Mouse (Mus musculus): ENCODE measurements around the gene Timm22. TPM values are rescaled to one million over a fixed set of nuclear protein-coding genes. Genes with fewer than 3 reads are reported as not detected.

Timm22 gene
- polyA plus RNA-seq, 1 experiment from 2014 or later, result 63.6 TPM

- Histone ChIP-seq H3K9me3 (replicated peaks) (no peaks in the 10 kb centered on the region), H3K4me2 (peak overlapping the region; percentile 100), H3K36me3 (no peaks in the 10 kb centered on the region), H3K4me1 (peaks cover 23% of the 10 kb centered on the region), H3K9ac (peak overlapping the region; percentile 77), H3K4me3 (peak overlapping the region; percentile 75), H3K27me3 (replicated peaks) (peaks cover 15% of the 10 kb centered on the region), H3K27ac (no peak overlapping the region)
- WGBS (ENCODE audit: insufficient replicate concordance), result 4% methylated on average over 26 of the region's 26 CpGs
- no peak for ATAC-seq
Observed at GRCm38 (mm10) chr11:76397650-76398311, 9.0 kb upstream of the Timm22 start.

- peaks cover 20% of the 10 kb centered on the region for H3K27me3 ChIP-seq (replicated peaks)
- peaks cover 23% of the 10 kb centered on the region for H3K4me1 ChIP-seq
- peak overlapping the region; percentile 51; the same call in 1 of the 2 replicates for H3K27ac ChIP-seq
- peak overlapping the region; percentile 100 for H3K4me2 ChIP-seq
- peak; percentile 57 for ATAC-seq
- no peaks in the 10 kb centered on the region for H3K9me3 ChIP-seq (replicated peaks)
- H3K36me3 ChIP-seq, result no peaks in the 10 kb centered on the region
- H3K4me3 ChIP-seq, result peak overlapping the region; percentile 75
- 1% methylated on average over 32 of the region's 33 CpGs for WGBS (ENCODE audit: insufficient replicate concordance)
- peak overlapping the region; percentile 77 for H3K9ac ChIP-seq
Observed at GRCm38 (mm10) chr11:76398312-76398797, 8.4 kb upstream of the Timm22 start.

GRCm38 (mm10) chr11:76398798-76399586 is 7.8 kb upstream of the Timm22 start, which contains the start of gene Nxn:
Gene Nxn, minus strand, starts transcription at chr11:76399140.
- Histone ChIP-seq H3K4me3 (peak within 1 kb of the TSS; percentile 75), H3K27me3 (replicated peaks) (peaks cover 21% of the 10 kb centered on the region), H3K9me3 (replicated peaks) (no peaks in the 10 kb centered on the region), H3K4me1 (peaks cover 23% of the 10 kb centered on the region), H3K27ac (peak within 1 kb of the TSS; percentile 51; the same call in 1 of the 2 replicates), H3K4me2 (peak within 1 kb of the TSS; percentile 100), H3K9ac (peak within 1 kb of the TSS; percentile 77), H3K36me3 (no peaks in the 10 kb centered on the region)
- peak; percentile 93 for ATAC-seq
- WGBS (ENCODE audit: insufficient replicate concordance), result under 1% methylated on average over 53 of the region's 70 CpGs

DNA sequence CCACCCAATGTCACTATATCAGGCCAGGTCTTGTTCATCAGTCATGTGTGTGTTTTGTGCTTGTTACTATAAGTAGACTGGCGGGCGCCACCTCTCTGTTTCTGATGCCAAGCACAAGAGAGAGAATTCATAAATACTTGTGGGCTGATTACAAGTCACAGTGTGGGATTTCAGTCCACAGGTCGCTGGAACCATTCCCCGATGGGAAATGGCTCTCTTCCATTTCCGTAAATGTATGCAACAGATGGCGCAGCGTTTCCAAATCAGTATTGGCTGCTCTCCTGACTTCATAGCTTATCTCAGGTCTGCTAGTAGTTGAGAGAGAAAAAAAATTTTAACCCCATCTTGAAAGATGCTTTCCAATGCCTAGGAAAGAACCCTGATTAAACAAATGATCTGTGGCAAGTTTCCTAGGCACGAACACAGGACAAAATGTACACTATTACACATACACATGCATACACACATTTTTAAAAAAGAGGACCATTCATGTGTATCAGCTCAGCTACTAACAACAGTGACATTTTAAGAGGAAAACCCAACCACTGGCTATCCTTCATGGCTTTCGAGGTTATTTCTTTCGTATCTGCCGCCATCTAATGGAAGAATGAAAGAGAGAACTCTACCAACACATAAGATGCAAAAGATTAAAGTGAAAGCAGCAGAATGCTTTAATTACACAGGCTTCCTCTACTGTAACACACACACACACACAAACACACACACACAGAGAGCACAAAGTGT is 7.0 kb upstream of the Timm22 start:
- Histone ChIP-seq H3K4me1 (peaks cover 23% of the 10 kb centered on the region), H3K9me3 (replicated peaks) (no peaks in the 10 kb centered on the region), H3K27me3 (replicated peaks) (peaks cover 24% of the 10 kb centered on the region), H3K27ac (no peak overlapping the region), H3K4me2 (peak overlapping the region; percentile 100), H3K9ac (peak overlapping the region; percentile 77), H3K4me3 (peak overlapping the region; percentile 75), H3K36me3 (no peaks in the 10 kb centered on the region)
- no peak; the same call in 1 of the 2 replicates for ATAC-seq
- WGBS (ENCODE audit: insufficient replicate concordance), result 11% methylated on average over 11 of the region's 11 CpGs

- Histone ChIP-seq H3K4me3 (no peak overlapping the region), H3K27ac (no peak overlapping the region), H3K4me2 (no peak overlapping the region), H3K9me3 (replicated peaks) (no peaks in the 10 kb centered on the region), H3K9ac (no peak overlapping the region), H3K36me3 (no peaks in the 10 kb centered on the region), H3K27me3 (replicated peaks) (peaks cover 27% of the 10 kb centered on the region), H3K4me1 (peaks cover 23% of the 10 kb centered on the region)
- no peak for ATAC-seq
- WGBS (ENCODE audit: insufficient replicate concordance), result 73% methylated on average over 10 of the region's 10 CpGs
Observed at GRCm38 (mm10) chr11:76401398-76401797, 5.4 kb upstream of the Timm22 start.

- no peak for ATAC-seq
- no peak overlapping the region for H3K9ac ChIP-seq
- H3K4me2 ChIP-seq, result no peak overlapping the region
- no peak overlapping the region for H3K4me3 ChIP-seq
- H3K27ac ChIP-seq, result no peak overlapping the region
- H3K4me1 ChIP-seq, result peaks cover 15% of the 10 kb centered on the region
- peaks cover 10% of the 10 kb centered on the region; the same call in 1 of the 2 replicates for H3K36me3 ChIP-seq
- H3K9me3 ChIP-seq (replicated peaks), result no peaks in the 10 kb centered on the region
- 51% methylated on average over 4 of the region's 4 CpGs for WGBS (ENCODE audit: insufficient replicate concordance)
- H3K27me3 ChIP-seq (replicated peaks), result peaks cover 15% of the 10 kb centered on the region; the same call in 1 of the 2 replicates
Observed at GRCm38 (mm10) chr11:76405113-76405512, 1.6 kb upstream of the Timm22 start.

- H3K36me3 ChIP-seq, result peaks cover 12% of the 10 kb centered on the region; the same call in 1 of the 2 replicates
- no peak overlapping the region for H3K27ac ChIP-seq
- H3K27me3 ChIP-seq (replicated peaks), result peaks cover 15% of the 10 kb centered on the region; the same call in 1 of the 2 replicates
- no peak overlapping the region for H3K9ac ChIP-seq
- H3K4me1 ChIP-seq, result peaks cover 15% of the 10 kb centered on the region
- 68% methylated on average over 5 of the region's 5 CpGs for WGBS (ENCODE audit: insufficient replicate concordance)
- H3K4me3 ChIP-seq, result no peak overlapping the region
- ATAC-seq, result no peak
- H3K9me3 ChIP-seq (replicated peaks), result no peaks in the 10 kb centered on the region
- H3K4me2 ChIP-seq, result no peak overlapping the region
Observed at GRCm38 (mm10) chr11:76405626-76406264, 1.0 kb upstream of the Timm22 start.

- no peaks in the 10 kb centered on the region for H3K27me3 ChIP-seq (replicated peaks)
- no peak for ATAC-seq
- no peak overlapping the region for H3K4me3 ChIP-seq
- no peak overlapping the region for H3K27ac ChIP-seq
- H3K9ac ChIP-seq, result no peak overlapping the region
- H3K4me2 ChIP-seq, result no peak overlapping the region
- H3K36me3 ChIP-seq, result peaks cover 57% of the 10 kb centered on the region
- 68% methylated on average over 12 of the region's 12 CpGs for WGBS (ENCODE audit: insufficient replicate concordance)
- H3K4me1 ChIP-seq, result peaks cover 19% of the 10 kb centered on the region
- H3K9me3 ChIP-seq (replicated peaks), result no peaks in the 10 kb centered on the region
Observed at GRCm38 (mm10) chr11:76410826-76411225, 4.1 kb downstream of the Timm22 start.

DNA sequence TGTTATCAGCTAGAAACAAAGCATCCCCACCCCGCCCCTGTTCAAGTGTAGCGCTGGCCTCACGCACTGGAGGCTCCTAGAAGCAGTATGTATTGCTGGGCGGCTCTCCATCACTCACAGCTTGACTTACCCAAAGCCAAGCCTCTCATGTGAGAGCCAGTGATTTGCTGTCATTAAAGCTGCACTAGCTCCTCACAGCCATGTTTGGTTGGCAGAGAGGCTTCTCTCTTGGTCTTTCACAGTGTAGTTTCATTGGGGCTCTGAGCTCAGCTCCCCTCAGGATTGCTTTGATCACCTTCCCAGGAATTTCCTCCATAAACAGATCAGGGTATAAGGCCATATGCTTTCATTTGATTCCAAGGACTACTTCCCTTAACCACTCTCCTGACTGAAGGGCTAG is 6.5 kb downstream of the Timm22 start:
- H3K36me3 ChIP-seq, result peaks cover 81% of the 10 kb centered on the region

GRCm38 (mm10) chr11:76415001-76415400 is 8.2 kb downstream of the Timm22 start:
- peaks cover 82% of the 10 kb centered on the region for H3K36me3 ChIP-seq
- peaks cover 4% of the 10 kb centered on the region; the same call in 1 of the 2 replicates for H3K4me1 ChIP-seq
- no peaks in the 10 kb centered on the region for H3K27me3 ChIP-seq (replicated peaks)
- H3K4me2 ChIP-seq, result no peak overlapping the region
- no peak overlapping the region for H3K27ac ChIP-seq
- WGBS (ENCODE audit: insufficient replicate concordance), result 83% methylated on average over 4 of the region's 4 CpGs
- ATAC-seq, result no peak
- no peak overlapping the region for H3K4me3 ChIP-seq
- H3K9ac ChIP-seq, result no peak overlapping the region
- no peaks in the 10 kb centered on the region for H3K9me3 ChIP-seq (replicated peaks)

More for the DNA sequence above, 6.5 kb downstream of the Timm22 start:
- Histone ChIP-seq H3K27me3 (replicated peaks) (no peaks in the 10 kb centered on the region), H3K27ac (no peak overlapping the region), H3K4me2 (no peak overlapping the region), H3K4me3 (no peak overlapping the region), H3K4me1 (peaks cover 11% of the 10 kb centered on the region), H3K9ac (no peak overlapping the region), H3K9me3 (replicated peaks) (no peaks in the 10 kb centered on the region)
- WGBS (ENCODE audit: insufficient replicate concordance), result 59% methylated on average over 4 of the region's 4 CpGs
- ATAC-seq, result no peak

GRCm38 (mm10) chr11:76415985-76416384 is 9.2 kb downstream of the Timm22 start:
- no peak for ATAC-seq
- H3K9me3 ChIP-seq (replicated peaks), result no peaks in the 10 kb centered on the region
- no peaks in the 10 kb centered on the region for H3K27me3 ChIP-seq (replicated peaks)
- no peak overlapping the region for H3K27ac ChIP-seq
- H3K4me2 ChIP-seq, result no peak overlapping the region
- H3K36me3 ChIP-seq, result peaks cover 78% of the 10 kb centered on the region
- peaks cover 4% of the 10 kb centered on the region; the same call in 1 of the 2 replicates for H3K4me1 ChIP-seq
- WGBS (ENCODE audit: insufficient replicate concordance), result 57% methylated on average over 2 of the region's 2 CpGs
- H3K4me3 ChIP-seq, result no peak overlapping the region
- H3K9ac ChIP-seq, result no peak overlapping the region

Data from liver, embryonic 12.5 days (tissue).